Mouse (Mus musculus) neural tube, embryonic 12.5 days (tissue): ENCODE measurements around the gene Als2cl. TPM values are rescaled to one million over a fixed set of nuclear protein-coding genes. Genes with fewer than 3 reads are reported as not detected.

Experiments
- ATAC-seq: fragments of 200-750 bp; cut with Nextera tagmentation; 2 replicates; pipeline ENCODE4 v1.8.0; 2017; ENCODE audit warnings: low read depth, mild to moderate bottlenecking, moderate TSS enrichment, moderate library complexity; ENCODE audit not compliant: low FRiP score
- H3K27ac ChIP-seq: fragments of 300-500 bp; sonication (generic); 2 replicates; pipeline ENCODE4 v1.5.1; 2016
- H3K27me3 ChIP-seq: fragments of 300-500 bp; sonication (generic); replicated peaks from 2 replicates; pipeline ENCODE4 v1.6.1; 2016; ENCODE audit warnings: mild to moderate bottlenecking
- H3K36me3 ChIP-seq: fragments of 300-500 bp; sonication (generic); 2 replicates; pipeline ENCODE4 v1.6.1; 2016; ENCODE audit warnings: mild to moderate bottlenecking
- H3K4me1 ChIP-seq: fragments of 300-500 bp; sonication (generic); 2 replicates; pipeline ENCODE4 v1.6.1; 2016
- H3K4me2 ChIP-seq: fragments of 300-500 bp; sonication (generic); replicated peaks from 2 replicates; pipeline ENCODE4 v1.6.1; 2016; ENCODE audit warnings: mild to moderate bottlenecking
- H3K4me3 ChIP-seq: fragments of 300-500 bp; sonication (generic); 2 replicates; pipeline ENCODE4 v1.5.1; 2016
- H3K9ac ChIP-seq: fragments of 300-500 bp; sonication (generic); 2 replicates; pipeline ENCODE4 v1.6.1; 2016; ENCODE audit warnings: mild to moderate bottlenecking
- H3K9me3 ChIP-seq: fragments of 300-500 bp; sonication (generic); 2 replicates; pipeline ENCODE4 v1.6.1; 2016; ENCODE audit warnings: mild to moderate bottlenecking
- WGBS: fragments of 180-500 bp; shearing (Covaris S2); methylation state at CpG from one replicate; pipeline ENCODE4 v1.1.7; 2016; 5-methylcytosine and 5-hydroxymethylcytosine counted together
- polyA plus RNA-seq: library from polyadenylated mRNA; unstranded; fragments of >200 nt; fragmentation: Nextera tagmentation; extraction: Ambion mirVana; gene quantifications from 2 replicates; pipeline ENCODE4 v1.2.1, GENCODE M21; 2016

The Als2cl gene
- polyA plus RNA-seq, 1 experiment from 2014 or later = 1.2 TPM

GRCm38 (mm10) chr9:110902271-110902670 is 22.6 kb downstream of the Als2cl start:
- Histone ChIP-seq H3K4me3 (no peak overlapping the region), H3K9me3 (no peaks in the 10 kb centered on the region), H3K27ac (no peak overlapping the region), H3K4me2 (no peak overlapping the region), H3K36me3 (no peaks in the 10 kb centered on the region), H3K27me3 (no peaks in the 10 kb centered on the region), H3K4me1 (no peaks in the 10 kb centered on the region), H3K9ac (no peak overlapping the region)
- 91% methylated on average over 4 of the region's 4 CpGs for WGBS
- ATAC-seq = no peak

- Histone ChIP-seq H3K27me3 (no peaks in the 10 kb centered on the region), H3K9me3 (no peaks in the 10 kb centered on the region), H3K36me3 (no peaks in the 10 kb centered on the region), H3K27ac (no peak overlapping the region), H3K4me3 (no peak overlapping the region), H3K4me2 (no peak overlapping the region), H3K9ac (no peak overlapping the region), H3K4me1 (no peaks in the 10 kb centered on the region)
- 94% methylated on average over 11 of the region's 11 CpGs for WGBS
- no peak for ATAC-seq
Measured at GRCm38 (mm10) chr9:110907201-110907837, 27.6 kb downstream of the Als2cl start.

GRCm38 (mm10) chr9:110907838-110908630 is 28.4 kb downstream of the Als2cl start:
- 82% methylated on average over 4 of the region's 4 CpGs for WGBS
- H3K4me3 ChIP-seq = no peak overlapping the region
- no peaks in the 10 kb centered on the region for H3K9me3 ChIP-seq
- no peaks in the 10 kb centered on the region for H3K27me3 ChIP-seq
- no peak for ATAC-seq
- no peaks in the 10 kb centered on the region for H3K36me3 ChIP-seq
- no peaks in the 10 kb centered on the region for H3K4me1 ChIP-seq
- no peak overlapping the region for H3K4me2 ChIP-seq
- H3K27ac ChIP-seq = no peak overlapping the region
- no peak overlapping the region for H3K9ac ChIP-seq

- ATAC-seq = no peak
- no peak overlapping the region for H3K4me2 ChIP-seq
- H3K27ac ChIP-seq = no peak overlapping the region
- H3K9me3 ChIP-seq = no peaks in the 10 kb centered on the region
- no peaks in the 10 kb centered on the region for H3K36me3 ChIP-seq
- no peak overlapping the region for H3K9ac ChIP-seq
- no peak overlapping the region for H3K4me3 ChIP-seq
- H3K27me3 ChIP-seq = no peaks in the 10 kb centered on the region
- 97% methylated on average over 3 of the region's 3 CpGs for WGBS
- H3K4me1 ChIP-seq = no peaks in the 10 kb centered on the region
Measured at GRCm38 (mm10) chr9:110908631-110909016, 29.0 kb downstream of the Als2cl start.

GRCm38 (mm10) chr9:110909371-110909967 is 29.8 kb downstream of the Als2cl start:
- Histone ChIP-seq H3K27me3 (no peaks in the 10 kb centered on the region), H3K9me3 (no peaks in the 10 kb centered on the region), H3K4me3 (no peak overlapping the region), H3K4me2 (no peak overlapping the region), H3K36me3 (no peaks in the 10 kb centered on the region), H3K27ac (no peak overlapping the region), H3K4me1 (no peaks in the 10 kb centered on the region), H3K9ac (no peak overlapping the region)
- 81% methylated on average over 6 of the region's 6 CpGs for WGBS
- no peak for ATAC-seq

- no peak overlapping the region for H3K4me3 ChIP-seq
- H3K27me3 ChIP-seq = no peaks in the 10 kb centered on the region
- no peak overlapping the region for H3K9ac ChIP-seq
- H3K9me3 ChIP-seq = no peaks in the 10 kb centered on the region
- H3K27ac ChIP-seq = no peak overlapping the region
- no peak for ATAC-seq
- no peak overlapping the region for H3K4me2 ChIP-seq
- no peaks in the 10 kb centered on the region for H3K36me3 ChIP-seq
- no peaks in the 10 kb centered on the region for H3K4me1 ChIP-seq
- WGBS = 66% methylated on average over 21 of the region's 21 CpGs
Measured at GRCm38 (mm10) chr9:110914631-110915236, 35.1 kb downstream of the Als2cl start.

- Histone ChIP-seq H3K27ac (no peak overlapping the region), H3K9me3 (no peaks in the 10 kb centered on the region), H3K4me3 (no peak overlapping the region), H3K27me3 (no peaks in the 10 kb centered on the region), H3K4me1 (no peaks in the 10 kb centered on the region), H3K36me3 (no peaks in the 10 kb centered on the region), H3K9ac (no peak overlapping the region), H3K4me2 (no peak overlapping the region)
- no peak for ATAC-seq
- WGBS = 78% methylated on average over 8 of the region's 8 CpGs
Measured at GRCm38 (mm10) chr9:110915466-110915865, 35.8 kb downstream of the Als2cl start.

GRCm38 (mm10) chr9:110916786-110917185 is 37.1 kb downstream of the Als2cl start, which contains the start of gene Fam240a:
Fam240a (minus strand) TSS chr9:110916861.
- 89% methylated on average over 7 of the region's 7 CpGs for WGBS
- no peak for ATAC-seq

GRCm38 (mm10) chr9:110920665-110921419 is 41.2 kb downstream of the Als2cl start:
- ATAC-seq = no peak
- no peak overlapping the region for H3K4me2 ChIP-seq
- WGBS = 52% methylated on average over 15 of the region's 15 CpGs

More at GRCm38 (mm10) chr9:110916786-110917185, 37.1 kb downstream of the Als2cl start, which contains the start of gene Fam240a:
- no peaks in the 10 kb centered on the region for H3K36me3 ChIP-seq
- H3K4me3 ChIP-seq = no peak within 1 kb of the TSS
- H3K9ac ChIP-seq = no peak within 1 kb of the TSS
- no peak within 1 kb of the TSS for H3K4me2 ChIP-seq
- H3K27ac ChIP-seq = no peak within 1 kb of the TSS
- H3K27me3 ChIP-seq = 0 out of 2 replicates have a peak, but pooled peaks cover 2% of the 10 kb centered on the region
- no peaks in the 10 kb centered on the region for H3K4me1 ChIP-seq
- no peaks in the 10 kb centered on the region for H3K9me3 ChIP-seq

GRCm38 (mm10) chr9:110922759-110923158 is 43.1 kb downstream of the Als2cl start:
- H3K4me3 ChIP-seq = no peak overlapping the region
- H3K36me3 ChIP-seq = no peaks in the 10 kb centered on the region

More at GRCm38 (mm10) chr9:110920665-110921419, 41.2 kb downstream of the Als2cl start:
- Histone ChIP-seq H3K36me3 (no peaks in the 10 kb centered on the region), H3K4me3 (no peak overlapping the region), H3K27ac (no peak overlapping the region), H3K27me3 (0 out of 2 replicates have a peak, but pooled peaks cover 3% of the 10 kb centered on the region), H3K9ac (no peak overlapping the region), H3K9me3 (no peaks in the 10 kb centered on the region), H3K4me1 (no peaks in the 10 kb centered on the region)

GRCm38 (mm10) chr9:110931573-110931972 is 51.9 kb downstream of the Als2cl start:
- 37% methylated on average over 6 of the region's 6 CpGs for WGBS
- Histone ChIP-seq H3K27me3 (no peaks in the 10 kb centered on the region), H3K9me3 (no peaks in the 10 kb centered on the region), H3K4me3 (no peak overlapping the region), H3K9ac (no peak overlapping the region), H3K36me3 (no peaks in the 10 kb centered on the region), H3K27ac (no peak overlapping the region), H3K4me1 (peaks cover 18% of the 10 kb centered on the region), H3K4me2 (no peak overlapping the region)
- peak; percentile 69; the same call in 1 of the 2 replicates for ATAC-seq

More at GRCm38 (mm10) chr9:110922759-110923158, 43.1 kb downstream of the Als2cl start:
- H3K27ac ChIP-seq = no peak overlapping the region
- no peak for ATAC-seq
- 21% methylated on average over 7 of the region's 7 CpGs for WGBS
- H3K4me2 ChIP-seq = no peak overlapping the region
- no peaks in the 10 kb centered on the region for H3K4me1 ChIP-seq
- no peaks in the 10 kb centered on the region for H3K9me3 ChIP-seq
- H3K27me3 ChIP-seq = 0 out of 2 replicates have a peak, but pooled peaks cover 3% of the 10 kb centered on the region
- H3K9ac ChIP-seq = no peak overlapping the region
